8 mouse cellular contexts compared by ENCODE assay signal in the genomic region with DNA sequence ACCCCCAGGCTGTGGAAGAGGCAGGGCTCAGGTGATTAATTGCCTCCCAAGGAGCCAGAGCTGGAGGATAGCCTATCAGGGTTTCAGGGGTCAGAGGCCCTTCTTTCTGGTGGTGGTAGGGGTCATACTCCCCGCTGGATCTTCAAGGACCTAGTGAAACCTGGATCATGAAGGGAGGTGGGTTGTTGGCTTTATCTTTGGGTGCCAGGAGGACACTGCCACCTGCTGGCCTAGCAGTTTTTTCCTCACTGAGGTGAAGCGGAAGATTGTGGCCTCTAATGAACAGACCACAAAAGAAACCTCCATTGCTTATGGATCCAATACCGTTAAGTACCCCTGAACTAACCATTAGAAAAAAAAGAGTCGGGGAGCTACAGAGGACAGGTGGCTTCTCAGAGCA. TPM values are rescaled to one million over a fixed set of nuclear protein-coding genes. Genes with fewer than 3 reads are reported as not detected.
A peak's percentile ranks its signal among the peaks of the same experiment; 100 is the strongest.
DNase-seq lines count a peak whose midpoint lies in the region; ATAC-seq and TF ChIP-seq lines count a peak whose summit lies in the region.

No protein-coding gene starts in this region.

- H3K9ac ChIP-seq in lung, embryonic 14.5 days: no peak overlapping the region

- H3K27ac ChIP-seq in embryonic facial prominence, embryonic 10.5 days (replicated peaks): no peak overlapping the region
- no peak overlapping the region for H3K27ac ChIP-seq in lung, embryonic 14.5 days (ENCODE audit: low read depth)

- H3K4me2 ChIP-seq in lung, embryonic 14.5 days: no peak overlapping the region

- H3K36me3 ChIP-seq in embryonic facial prominence, embryonic 10.5 days (replicated peaks): no peaks in the 10 kb centered on the region
- no peaks in the 10 kb centered on the region for H3K36me3 ChIP-seq in lung, embryonic 14.5 days (ENCODE audit: insufficient read depth)

- DNase-seq in cerebellum, adult 11 months: peak; percentile 29
- DNase-seq in cerebellum, adult 11-12 months: no peak
- peak; percentile 57 for DNase-seq in layer of hippocampus, adult 11-12 months (ENCODE audit: low spot score)
- no peak for DNase-seq in layer of hippocampus, adult 9-10 months (ENCODE audit: low spot score)
- peak; percentile 36 for DNase-seq in MN1 (ENCODE audit: low spot score)
- DNase-seq in embryonic facial prominence, embryonic 10.5 days (ENCODE audit: low spot score): peak; percentile 30
- DNase-seq in lung, embryonic 14.5 days: peak; percentile 68
- DNase-seq in spleen, postnatal 4 days (ENCODE audit: low spot score in 2 of 2): peak; percentile 58 to 82

- WGBS in embryonic facial prominence, embryonic 10.5 days: 40% methylated on average over 4 of the region's 4 CpGs
- 29% methylated on average over 4 of the region's 4 CpGs for WGBS in lung, embryonic 14.5 days

- peaks cover 46% of the 10 kb centered on the region for H3K27me3 ChIP-seq in embryonic facial prominence, embryonic 10.5 days (replicated peaks; ENCODE audit: low read depth, poor library complexity, severe bottlenecking)
- no peaks in the 10 kb centered on the region for H3K27me3 ChIP-seq in lung, embryonic 14.5 days (ENCODE audit: insufficient read depth, low read length)

- TF ChIP-seq CTCF in lung, embryonic 14.5 days (IDR thresholded peaks at IDR 0.05; ENCODE audit: low read depth): peak; percentile 75

- no peak for ATAC-seq in lung, embryonic 14.5 days (ENCODE audit: insufficient read depth)

- H3K4me1 ChIP-seq in embryonic facial prominence, embryonic 10.5 days: peaks cover 28% of the 10 kb centered on the region
- no peaks in the 10 kb centered on the region for H3K4me1 ChIP-seq in lung, embryonic 14.5 days (ENCODE audit: insufficient read depth)

- H3K4me3 ChIP-seq in embryonic facial prominence, embryonic 10.5 days: no peak overlapping the region
- no peak overlapping the region for H3K4me3 ChIP-seq in lung, embryonic 14.5 days (ENCODE audit: low read depth, low read length)

- no peaks in the 10 kb centered on the region for H3K9me3 ChIP-seq in embryonic facial prominence, embryonic 10.5 days
- H3K9me3 ChIP-seq in lung, embryonic 14.5 days (ENCODE audit: low read depth, low read length): no peaks in the 10 kb centered on the region

RNA-seq across cellular contexts. Expression of a gene that starts 7.7 kb away (rescaled TPM):
- polyA plus RNA-seq in embryonic facial prominence, embryonic 10.5 days (2016; fragmentation: Nextera tagmentation; extraction: Ambion mirVana): 0.46 and 0.58 TPM in 2 replicates
- polyA plus RNA-seq in lung, embryonic 14.5 days (2014; fragmentation: Nextera tagmentation; extraction: Ambion mirVana): 0.46 and 0.54 TPM in 2 replicates

RNA-seq across cellular contexts. Expression of a gene that starts 9.8 kb away (rescaled TPM):
- polyA plus RNA-seq in embryonic facial prominence, embryonic 10.5 days (2016; fragmentation: Nextera tagmentation; extraction: Ambion mirVana): 12.6 and 19.6 TPM in 2 replicates
- 13.5 and 15.4 TPM in 2 replicates for polyA plus RNA-seq in lung, embryonic 14.5 days (2014; fragmentation: Nextera tagmentation; extraction: Ambion mirVana)

Comparison
In these comparisons a context has a peak if more than half of its experiments do, and no peak if none do; other contexts are left out.
1. DNase-seq: peak in cerebellum, adult 11 months (single experiment), layer of hippocampus, adult 11-12 months (single experiment), MN1 (single experiment), embryonic facial prominence, embryonic 10.5 days (single experiment), lung, embryonic 14.5 days (single experiment) and spleen, postnatal 4 days (2 of 2); none in cerebellum, adult 11-12 months (single experiment) and layer of hippocampus, adult 9-10 months (single experiment).